Mouse (Mus musculus): ENCODE measurements around the gene Grm2. TPM values are rescaled to one million over a fixed set of nuclear protein-coding genes. Genes with fewer than 3 reads are reported as not detected.
A peak's percentile ranks its signal among the peaks of the same experiment; 100 is the strongest.

Grm2 gene
- polyA plus RNA-seq (2012; rRNA removed): 73.5 and 78.2 TPM in 2 replicates

DNA sequence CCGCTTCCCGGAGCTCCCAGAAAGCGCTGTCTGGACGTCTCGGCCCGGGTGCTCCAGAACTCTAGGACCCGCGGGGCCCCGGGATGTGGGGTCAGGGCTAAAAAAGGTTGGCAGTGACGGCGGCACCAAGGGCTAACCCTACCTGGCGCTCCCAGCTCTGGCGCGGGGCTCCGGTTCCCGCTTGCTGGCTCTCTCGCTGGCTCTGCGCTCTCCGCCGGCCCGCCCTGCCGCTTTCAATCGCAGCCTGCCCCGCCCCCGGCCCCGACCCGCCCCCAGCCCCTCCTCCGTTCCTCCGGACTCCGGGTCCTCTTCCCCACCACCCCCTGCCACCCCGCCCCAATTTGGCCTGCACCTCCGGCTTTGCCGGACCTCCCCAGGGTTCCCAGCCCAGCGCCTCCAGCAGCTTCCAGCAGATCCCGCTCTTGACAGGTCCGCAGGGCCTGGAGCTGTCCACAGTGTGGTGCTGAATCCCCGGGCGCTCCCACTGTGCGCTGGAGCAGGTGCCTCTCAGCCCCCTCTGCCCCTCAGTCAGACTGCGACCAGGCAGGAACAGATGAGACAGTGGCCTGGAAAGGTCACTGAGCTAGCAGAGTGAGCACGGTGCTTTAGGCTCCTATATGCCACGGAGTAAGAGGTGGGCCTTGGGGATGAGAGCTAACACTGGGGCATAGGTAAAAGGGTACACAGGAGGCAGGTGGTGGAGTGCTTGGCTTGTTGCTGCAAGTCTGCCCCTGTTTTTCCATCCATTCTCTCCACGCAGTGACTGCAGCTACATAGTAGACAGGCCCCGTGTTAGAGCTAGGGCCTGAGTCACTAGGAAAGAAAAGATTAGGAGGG, at the start of gene Grm2:
Gene Grm2 (minus strand): TSS at position 199 of the 837 bp plus-strand sequence.
- no peak for DNase-seq (ENCODE audit: extremely low spot score in 1 of 2, low spot score in 1 of 2)

DNA sequence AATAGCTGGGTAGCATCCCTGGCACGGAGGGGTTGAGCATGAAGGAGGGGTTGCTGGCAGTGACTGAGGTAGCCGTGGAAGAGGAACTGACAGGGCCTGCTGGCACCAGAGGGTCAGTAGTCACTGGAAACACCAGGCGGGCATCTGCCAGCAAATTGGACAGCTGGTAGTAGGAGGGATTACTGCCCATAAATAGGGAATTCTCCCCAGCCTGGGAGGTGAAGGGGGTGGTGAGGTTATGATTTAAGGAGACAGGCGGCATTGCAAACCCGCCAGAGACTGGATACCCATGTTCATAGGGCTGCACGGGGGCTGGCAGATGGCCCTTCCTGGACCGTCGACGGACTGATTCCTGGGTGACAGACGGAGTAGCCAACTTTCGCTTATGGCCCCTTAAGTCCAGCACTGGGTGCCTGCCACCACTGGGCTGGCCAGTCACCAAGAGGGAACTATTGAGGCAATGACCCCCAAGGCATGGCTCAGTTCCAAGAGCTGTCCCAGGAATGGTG, 37.1 kb upstream of the Grm2 start:
- no peak for DNase-seq (ENCODE audit: extremely low spot score in 1 of 2, low spot score in 1 of 2)

DNA sequence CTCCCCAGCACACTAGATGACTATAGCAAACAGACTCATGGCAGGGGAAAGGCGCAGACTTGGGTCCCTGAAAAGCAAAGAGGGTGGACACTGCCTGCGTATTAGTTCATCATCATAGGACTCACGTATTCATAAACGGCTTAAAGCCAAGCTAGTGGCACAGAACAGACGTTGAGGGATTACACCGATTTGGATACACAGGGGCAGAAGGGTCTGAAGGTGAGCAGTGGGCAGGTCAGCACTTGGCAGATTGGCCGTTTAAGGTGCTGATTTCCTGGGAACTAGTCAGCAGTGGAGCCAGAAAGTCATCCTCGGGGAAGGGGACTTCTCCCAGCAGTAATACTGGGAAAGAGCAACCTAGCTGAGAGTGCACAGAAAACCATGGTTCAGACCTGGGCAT, 33.0 kb upstream of the Grm2 start:
- no peak for DNase-seq (ENCODE audit: extremely low spot score in 1 of 2, low spot score in 1 of 2)

DNA sequence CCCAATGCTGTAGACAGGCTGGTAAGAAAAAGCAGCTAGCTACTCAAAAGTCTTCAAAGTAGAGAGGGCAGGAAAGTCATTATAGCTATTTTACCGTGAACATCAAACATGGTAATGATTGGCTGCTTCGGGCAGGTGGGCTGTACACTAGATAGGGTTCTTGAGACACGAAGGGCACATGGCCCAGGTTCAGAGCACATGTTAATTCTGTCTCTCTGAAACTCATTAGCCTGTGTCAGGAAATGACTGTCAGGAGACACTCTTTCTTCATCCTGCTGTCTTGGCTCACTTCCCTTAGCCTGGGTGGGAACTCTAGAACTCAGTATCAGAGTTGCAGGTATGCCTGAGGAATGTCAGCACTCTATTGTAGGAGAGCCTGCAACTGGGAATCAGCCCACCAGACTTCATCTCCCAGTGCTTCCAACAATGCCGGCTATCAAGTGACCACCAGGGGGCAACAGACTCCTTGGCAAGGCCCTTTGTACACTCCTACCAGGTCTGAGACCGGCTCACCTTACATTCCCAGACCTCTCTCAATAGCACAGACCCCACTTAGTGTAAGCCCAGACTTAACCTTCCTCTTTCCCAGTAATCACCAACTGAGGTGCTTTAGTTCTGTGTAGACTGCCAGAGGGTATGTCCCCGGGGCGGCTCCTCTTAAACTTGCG, 31.2 kb upstream of the Grm2 start:
- DNase-seq (ENCODE audit: extremely low spot score in 1 of 2, low spot score in 1 of 2): peak in 1 of 2 experiments; percentile 88

DNA sequence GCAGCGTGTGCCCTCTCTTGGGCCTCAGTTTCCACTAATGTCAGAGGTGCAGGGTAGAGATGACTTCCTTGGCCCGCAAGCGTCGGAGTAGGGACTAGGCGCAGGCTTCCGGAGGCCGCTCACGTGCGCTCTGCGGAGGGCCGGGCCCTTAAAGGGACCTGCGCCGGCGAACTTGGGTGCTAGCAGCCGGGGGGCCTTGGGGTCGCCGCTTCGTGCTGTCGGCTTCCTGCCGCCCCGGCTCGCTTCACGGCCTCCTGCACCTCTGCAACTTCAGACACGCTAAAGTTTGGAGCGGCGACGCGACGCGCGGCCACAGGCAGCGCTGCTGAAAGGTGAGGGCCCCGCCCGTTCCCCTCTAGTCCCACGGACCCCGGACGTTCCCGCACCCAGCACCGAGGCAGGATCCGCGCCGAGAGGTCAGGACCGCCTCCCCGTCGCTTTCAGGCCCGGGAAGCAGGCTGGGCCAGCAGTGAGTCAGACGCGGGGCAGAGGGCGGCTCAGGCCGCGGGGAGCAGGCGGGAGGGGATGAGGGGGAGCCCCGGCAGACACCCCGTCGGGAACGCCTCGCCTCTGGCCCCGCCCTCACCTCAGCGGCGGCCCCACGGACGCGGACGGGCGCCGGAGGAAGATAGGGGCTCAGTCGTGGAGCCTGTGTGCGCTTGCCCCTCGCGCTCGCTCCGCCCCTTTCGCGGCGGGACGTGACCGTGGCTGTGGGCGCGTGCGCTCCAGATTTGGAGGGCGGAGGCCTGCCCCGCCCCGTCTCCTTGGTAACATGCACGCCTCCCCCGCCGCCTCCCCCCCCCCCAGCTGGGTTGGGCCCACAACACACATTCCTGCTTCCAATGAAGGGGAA, 29.6 kb upstream of the Grm2 start, which contains the start of gene Tex264:
Gene Tex264 (minus strand): TSS at position 679 of the 853 bp plus-strand sequence.
- DNase-seq (ENCODE audit: extremely low spot score in 1 of 2, low spot score in 1 of 2): peak; percentile 69 to 90

DNA sequence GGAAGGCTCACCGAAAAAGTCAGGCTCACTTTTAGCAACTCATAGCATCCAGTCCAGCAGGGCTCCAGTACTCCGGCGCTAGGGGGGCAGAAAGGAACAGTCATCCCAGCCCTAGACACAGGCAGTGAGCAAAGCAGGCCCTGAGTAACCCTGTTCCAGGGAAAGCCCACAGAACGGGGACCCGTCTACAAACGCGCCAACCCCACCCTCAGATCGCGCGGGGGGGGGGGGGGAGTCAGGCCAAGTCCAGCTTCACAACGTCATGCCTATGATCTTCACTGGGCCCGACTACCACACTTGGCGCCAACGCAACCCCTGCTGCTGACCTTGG, 29.0 kb upstream of the Grm2 start:
- no peak for DNase-seq (ENCODE audit: extremely low spot score in 1 of 2, low spot score in 1 of 2)

DNA sequence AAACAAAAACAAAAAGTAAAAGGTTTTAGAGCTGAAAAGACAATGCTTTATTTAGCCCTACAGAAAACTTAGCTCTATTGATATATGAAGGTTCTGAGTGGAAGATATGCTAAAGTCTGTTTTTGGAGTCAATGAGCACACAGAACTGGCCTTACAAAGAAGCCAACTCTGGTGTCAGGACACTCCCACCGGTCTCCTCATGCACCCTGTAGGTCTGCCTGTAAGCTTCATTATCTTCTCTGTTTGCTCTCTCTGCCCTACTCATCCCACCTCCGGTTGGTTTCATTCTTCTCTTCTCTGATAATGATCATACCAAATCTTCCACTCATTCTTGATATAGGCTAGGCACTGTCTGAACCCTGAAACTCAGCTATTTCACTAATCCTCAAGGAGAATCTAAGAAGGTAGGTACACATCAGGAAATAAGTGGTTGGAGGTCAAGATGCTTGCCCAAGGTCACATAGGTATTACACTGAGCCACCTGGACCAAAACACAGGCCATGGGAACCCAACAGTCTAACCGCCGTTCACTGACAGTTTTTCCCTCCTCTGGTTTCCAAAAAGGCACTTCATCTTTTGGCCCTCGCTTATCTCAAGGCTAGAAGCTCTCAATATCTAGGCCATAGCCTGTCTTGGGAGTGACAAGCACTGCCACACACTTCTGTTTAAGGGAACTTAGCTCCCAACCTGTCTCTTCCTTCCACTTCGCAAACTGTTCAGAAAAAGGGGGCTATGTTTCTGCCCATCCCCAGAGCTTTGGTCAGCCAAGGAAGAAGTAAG, 28.4 kb upstream of the Grm2 start:
- DNase-seq (ENCODE audit: extremely low spot score in 1 of 2, low spot score in 1 of 2): no peak

DNA sequence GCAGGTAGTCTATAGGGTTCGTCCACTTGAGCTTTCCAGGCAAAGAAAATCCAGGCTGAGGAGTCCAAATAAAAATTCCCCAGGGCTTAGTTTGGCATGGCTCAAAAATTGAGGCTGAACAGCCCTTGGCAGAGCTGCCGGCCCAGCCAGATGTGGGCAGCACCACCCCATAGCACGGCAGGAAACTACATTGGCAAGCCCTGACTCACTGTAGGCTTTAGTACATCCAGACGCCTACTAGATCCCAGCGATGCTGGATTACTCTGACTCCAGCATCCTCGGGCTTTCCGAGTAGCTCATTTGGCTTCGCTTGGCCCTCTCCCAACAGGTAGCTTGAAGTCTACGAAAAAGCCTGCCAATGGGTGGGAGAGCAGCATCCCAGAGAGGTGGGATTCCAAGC, 25.1 kb upstream of the Grm2 start:
- peak in 1 of 2 experiments; percentile 71 for DNase-seq (ENCODE audit: extremely low spot score in 1 of 2, low spot score in 1 of 2)

DNA sequence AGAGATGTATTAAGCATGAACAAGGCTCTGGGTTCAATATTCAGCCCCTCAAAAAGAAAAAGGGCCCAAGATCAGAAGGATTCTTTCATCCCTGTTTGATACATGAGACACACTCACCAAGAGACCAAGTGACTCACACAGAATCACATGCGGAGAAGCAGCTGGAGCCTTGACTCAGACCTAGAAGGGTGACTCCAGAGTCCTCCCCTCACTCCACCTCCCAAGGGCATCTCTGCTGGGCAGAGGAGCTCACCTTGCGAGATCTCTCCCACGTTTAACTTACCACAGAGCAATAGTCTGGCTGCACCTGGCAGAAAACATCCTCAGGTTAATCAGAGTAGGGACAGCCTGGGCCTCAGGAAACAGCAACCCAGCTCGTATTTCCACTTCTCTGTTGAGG, 22.4 kb upstream of the Grm2 start:
- DNase-seq (ENCODE audit: extremely low spot score in 1 of 2, low spot score in 1 of 2): no peak

DNA sequence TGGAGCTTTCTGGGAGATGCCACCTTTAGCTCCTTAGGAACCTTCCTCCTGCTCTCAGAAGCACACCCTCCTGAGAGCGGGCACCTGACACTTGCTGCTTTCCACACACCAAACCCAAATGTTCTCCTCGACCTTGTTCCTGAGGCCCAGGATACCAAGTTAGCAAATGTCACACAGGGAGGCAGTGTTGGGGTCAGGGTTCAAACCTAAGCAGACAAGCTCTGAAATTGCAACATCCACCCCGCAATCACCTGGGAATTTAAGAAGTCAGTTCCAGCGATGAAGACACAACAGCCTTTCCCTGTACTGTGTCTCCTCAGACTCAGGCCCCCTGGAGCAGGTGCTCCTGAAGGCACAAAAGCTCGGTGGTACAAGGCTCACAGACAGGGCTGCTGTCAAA, 21.8 kb upstream of the Grm2 start:
- DNase-seq (ENCODE audit: extremely low spot score in 1 of 2, low spot score in 1 of 2): no peak

DNA sequence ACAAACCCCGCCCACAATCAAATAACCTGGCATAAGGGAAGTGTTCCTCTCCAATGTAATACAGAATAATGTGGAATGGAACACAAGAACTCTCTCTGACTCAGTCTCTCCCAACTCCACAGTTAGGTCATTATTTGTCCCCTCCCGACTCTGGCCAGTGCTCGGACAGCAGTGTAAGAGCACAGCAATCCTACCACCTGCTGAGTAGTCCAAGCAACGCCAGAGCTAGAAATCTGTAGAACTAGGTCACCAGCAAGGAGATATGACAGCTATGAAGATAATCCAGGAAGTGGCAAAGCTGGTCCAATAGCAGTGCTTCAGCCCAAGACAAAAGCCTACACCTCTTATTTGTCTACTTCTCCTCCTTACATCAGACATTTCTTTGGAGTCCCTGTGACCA, 20.7 kb upstream of the Grm2 start:
- DNase-seq (ENCODE audit: extremely low spot score in 1 of 2, low spot score in 1 of 2): no peak

DNA sequence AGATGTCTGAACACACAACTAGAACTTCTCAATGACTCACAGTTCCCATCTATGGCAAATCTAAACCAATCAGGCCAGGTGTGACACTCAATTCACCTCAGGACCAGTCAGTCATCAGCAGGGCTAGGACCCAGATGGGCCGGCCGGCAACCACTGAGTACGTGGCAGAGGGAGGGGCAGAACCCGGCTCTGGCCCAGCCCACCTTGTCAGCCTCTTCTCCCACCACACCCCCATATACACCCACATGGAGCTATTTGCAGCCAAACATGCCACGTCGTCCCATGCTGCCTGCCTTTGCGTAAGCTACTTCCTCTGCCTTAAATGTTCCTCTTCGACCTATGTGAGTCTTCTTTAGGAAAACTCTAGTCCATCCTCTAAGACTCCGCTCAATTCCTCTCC, 20.1 kb upstream of the Grm2 start:
- peak in 1 of 2 experiments; percentile 69 for DNase-seq (ENCODE audit: extremely low spot score in 1 of 2, low spot score in 1 of 2)

DNA sequence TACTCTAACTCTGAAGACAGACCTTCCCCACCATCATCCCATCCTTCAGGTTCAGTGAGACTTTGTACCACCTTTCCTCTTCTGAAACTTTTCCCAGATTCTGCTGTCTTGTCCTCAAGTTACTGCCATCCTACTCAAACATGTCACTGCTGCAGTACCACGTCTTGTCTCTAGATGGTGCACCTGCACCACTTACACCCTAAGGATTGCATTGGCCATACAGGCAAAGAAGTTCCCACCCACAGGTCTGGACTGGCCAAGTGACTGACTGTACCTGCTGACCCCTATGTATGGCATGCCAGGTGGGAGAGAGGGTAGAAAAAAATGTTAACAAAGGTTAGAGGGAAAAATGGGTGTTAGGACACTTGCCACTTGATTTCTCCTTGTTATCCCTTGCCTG, 19.6 kb upstream of the Grm2 start:
- DNase-seq (ENCODE audit: extremely low spot score in 1 of 2, low spot score in 1 of 2): peak; percentile 79 to 96

DNA sequence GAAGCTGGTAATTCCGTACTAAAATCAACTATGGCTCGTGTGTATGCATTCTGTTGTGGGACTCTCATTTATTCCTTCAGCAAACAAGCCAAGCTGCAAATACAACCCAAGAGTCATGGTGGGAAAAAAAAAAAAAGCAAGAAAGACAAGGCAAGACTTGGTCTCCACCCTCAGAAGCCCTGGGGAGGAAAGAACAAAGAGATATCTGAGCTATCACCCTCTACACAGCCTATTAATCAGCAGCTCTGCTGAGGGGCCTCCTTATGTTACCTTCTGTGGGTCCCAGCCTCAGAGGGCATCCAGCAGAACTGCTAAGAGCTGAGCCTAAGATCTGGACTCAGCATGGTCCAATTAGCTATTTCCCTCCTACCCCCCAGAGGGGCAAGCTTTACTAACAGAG, 18.0 kb upstream of the Grm2 start:
- no peak for DNase-seq (ENCODE audit: extremely low spot score in 1 of 2, low spot score in 1 of 2)

DNA sequence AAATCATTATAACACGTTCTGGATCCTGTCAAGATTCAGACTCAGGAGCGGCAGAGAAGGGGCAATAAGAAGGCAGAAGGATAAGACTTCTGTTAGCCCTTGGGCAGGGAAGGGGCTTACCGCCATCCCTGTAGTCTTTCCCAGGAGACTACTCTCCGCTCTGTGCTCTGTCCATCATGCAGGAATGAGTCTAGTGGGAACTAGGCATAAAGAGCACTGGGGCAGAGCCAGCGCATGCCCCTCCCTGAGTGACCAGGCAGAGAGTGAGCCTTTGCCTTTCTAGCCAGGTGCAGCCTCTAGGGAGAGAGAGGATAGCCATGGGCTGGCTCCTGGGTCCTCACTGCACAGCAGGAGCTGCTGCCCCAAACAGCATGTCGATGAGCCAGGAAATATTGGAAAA, 9.0 kb upstream of the Grm2 start:
- no peak for DNase-seq (ENCODE audit: extremely low spot score in 1 of 2, low spot score in 1 of 2)

DNA sequence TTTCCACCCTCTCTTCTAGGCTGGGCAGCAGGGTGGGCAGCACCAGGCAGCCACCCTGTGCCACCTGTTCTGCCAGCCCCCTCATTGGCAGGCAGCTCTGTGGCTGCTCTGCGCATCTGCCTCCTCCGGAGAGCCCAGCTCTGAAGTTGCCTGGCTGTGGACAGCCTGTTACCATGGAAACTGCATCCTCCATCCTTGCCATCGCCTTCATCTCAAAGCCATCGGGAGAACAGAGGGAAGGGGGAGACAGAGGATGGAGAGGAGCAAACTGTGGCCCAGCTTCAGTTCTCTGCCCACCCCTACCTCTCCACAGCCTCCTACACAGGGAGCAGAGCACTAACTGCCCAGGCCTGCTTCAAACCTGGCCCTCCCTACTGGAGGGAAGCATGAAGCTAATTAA, 8.6 kb upstream of the Grm2 start:
- peak; percentile 85 for DNase-seq (ENCODE audit: extremely low spot score in 1 of 2, low spot score in 1 of 2)

DNA sequence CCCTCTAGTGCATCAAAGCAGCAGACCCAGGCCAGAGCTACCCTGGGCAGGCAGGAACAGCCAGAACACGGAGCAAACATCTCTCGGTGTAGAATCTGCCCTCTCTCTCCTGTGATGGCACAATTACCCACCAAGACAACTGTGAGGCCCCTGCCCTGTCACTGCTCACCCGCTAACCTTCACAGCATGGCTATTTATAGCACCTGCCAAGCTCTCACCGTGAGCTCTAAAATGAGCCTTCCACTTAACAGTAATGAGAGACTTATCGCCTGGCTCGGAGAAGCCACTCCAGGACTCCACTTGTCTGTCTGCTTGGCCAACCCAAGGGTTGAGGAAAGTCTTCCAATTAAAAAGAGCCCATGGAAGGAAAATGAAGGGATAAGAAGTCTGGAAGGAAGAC, 7.3 kb upstream of the Grm2 start:
- no peak for DNase-seq (ENCODE audit: extremely low spot score in 1 of 2, low spot score in 1 of 2)

DNA sequence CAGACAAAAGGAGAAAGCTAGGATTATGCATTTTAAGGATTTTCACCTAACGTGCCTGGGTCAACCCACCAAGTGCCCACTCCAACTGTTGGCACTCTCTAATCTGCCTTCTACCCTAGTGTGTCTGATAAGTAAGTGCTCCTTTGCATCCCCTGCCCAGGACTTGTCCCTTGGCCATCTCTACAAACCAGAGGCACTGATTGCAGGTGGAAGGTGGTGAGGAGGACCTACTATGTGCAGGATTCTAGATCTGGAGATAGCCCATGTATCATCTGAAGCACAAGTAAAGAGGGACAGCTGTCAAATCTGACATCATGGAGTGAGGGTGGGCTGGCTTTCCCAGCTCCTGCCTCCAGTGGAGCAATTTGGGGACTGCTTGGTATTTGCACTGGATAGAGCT, 4.1 kb upstream of the Grm2 start:
- no peak for DNase-seq (ENCODE audit: extremely low spot score in 1 of 2, low spot score in 1 of 2)

DNA sequence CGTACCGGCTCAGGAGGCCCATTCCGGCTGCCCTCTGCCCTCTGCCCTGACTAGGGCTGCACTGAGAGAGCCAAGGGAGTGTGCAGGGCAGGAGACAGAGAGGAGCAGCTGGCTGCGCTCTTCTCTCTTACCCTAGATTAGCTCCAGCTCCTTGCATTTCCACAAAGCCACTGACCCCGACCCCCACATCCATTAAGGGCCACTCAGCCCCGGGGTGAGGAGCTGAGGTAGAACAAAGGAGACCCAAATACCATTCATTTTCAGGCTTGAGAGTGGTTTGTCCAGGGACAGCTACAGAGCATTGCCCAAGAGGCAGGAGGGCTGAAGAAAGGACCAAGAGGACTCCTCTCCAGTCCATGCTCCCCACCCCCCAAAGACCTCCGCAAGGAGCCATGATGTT, 3.6 kb upstream of the Grm2 start:
- no peak for DNase-seq (ENCODE audit: extremely low spot score in 1 of 2, low spot score in 1 of 2)

DNA sequence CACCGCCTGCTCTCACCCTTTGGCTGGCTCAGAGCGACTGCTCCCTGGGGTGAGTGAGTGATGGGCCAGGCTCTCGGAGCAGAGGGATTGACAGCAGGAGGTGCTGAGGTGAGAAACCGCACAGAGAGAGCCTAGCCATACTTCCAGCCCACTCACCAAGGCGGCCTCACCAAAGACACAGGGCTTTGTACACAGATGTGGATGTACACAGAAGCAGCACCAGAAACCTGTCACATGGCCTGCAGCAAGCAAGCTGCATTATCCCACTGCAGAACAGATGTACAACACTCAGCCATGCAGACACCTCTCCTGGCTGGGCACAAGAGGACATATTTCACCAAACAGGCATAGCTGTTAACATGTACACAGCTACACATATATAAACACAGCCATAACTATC, 1.7 kb upstream of the Grm2 start:
- DNase-seq (ENCODE audit: extremely low spot score in 1 of 2, low spot score in 1 of 2): no peak

Measured in frontal cortex, adult 2 months (tissue).